Mouse (Mus musculus) adrenal gland, adult 8-10 months (tissue): ENCODE results near the gene H1fx. TPM values are rescaled to one million over a fixed set of nuclear protein-coding genes. Genes with fewer than 3 reads are reported as not detected.
"Not testable (repeated sequence)": the region's sequence is repeated elsewhere in the genome, so short reads cannot be mapped to it uniquely, and the experiment has no call there.

Experiments used
- DNase-seq: peaks from one replicate; pipeline ENCODE4 v3.0.0; 2022
- total RNA-seq, 4 experiments: library from RNA; stranded (reverse); gene quantifications; 2 replicates each; pipeline ENCODE4 v1.2.4; 2022

H1fx gene
- 10 to 100 TPM in 1 of 4 experiments, 1 to 10 TPM in 3; 4.4 to 10.0 (median 7.4) TPM for total RNA-seq

DNA sequence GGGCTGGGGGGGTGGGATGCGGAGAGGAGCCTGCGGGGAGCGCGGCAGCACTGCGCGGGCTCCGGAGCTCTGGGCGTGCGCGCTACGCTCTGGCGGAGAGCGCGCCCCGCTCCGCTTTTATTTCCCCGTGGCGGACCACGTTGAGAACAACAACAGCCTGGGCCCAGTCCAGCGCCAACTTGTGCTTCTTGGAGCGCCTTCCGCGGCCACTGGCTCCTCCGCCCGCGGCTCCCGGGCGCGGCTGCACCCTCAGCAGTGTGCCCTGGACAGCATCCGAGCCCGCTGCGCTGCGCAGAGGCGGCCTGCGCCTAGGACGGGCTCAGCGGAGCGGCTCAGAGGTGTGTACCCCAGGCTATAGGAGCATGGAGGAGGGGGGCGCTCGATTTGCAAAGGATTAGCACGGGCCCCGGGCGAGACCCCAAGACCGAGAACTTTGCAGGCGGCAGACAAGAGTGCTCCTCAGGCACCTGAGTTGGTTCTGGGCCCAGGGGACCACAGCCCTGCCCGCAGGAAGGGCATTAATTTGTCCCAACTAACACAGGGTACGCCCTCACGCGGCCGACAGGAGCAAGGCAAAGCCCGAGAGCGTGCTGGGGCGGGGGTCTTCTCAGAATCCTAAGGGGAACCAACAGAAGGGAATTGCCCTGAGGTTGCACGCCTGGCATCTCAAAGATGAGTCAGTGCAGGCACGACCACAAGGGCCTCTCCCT is at the start of gene H1fx:
Gene H1fx, minus strand, starts transcription at position 91 of the 710 bp plus-strand sequence.
- no peak for DNase-seq

GRCm38 (mm10) chr6:88030432-88030831 is 49.0 kb upstream of the H1fx start:
- no peak for DNase-seq

GRCm38 (mm10) chr6:88027390-88027789 is 46.0 kb upstream of the H1fx start:
- no peak for DNase-seq

DNA sequence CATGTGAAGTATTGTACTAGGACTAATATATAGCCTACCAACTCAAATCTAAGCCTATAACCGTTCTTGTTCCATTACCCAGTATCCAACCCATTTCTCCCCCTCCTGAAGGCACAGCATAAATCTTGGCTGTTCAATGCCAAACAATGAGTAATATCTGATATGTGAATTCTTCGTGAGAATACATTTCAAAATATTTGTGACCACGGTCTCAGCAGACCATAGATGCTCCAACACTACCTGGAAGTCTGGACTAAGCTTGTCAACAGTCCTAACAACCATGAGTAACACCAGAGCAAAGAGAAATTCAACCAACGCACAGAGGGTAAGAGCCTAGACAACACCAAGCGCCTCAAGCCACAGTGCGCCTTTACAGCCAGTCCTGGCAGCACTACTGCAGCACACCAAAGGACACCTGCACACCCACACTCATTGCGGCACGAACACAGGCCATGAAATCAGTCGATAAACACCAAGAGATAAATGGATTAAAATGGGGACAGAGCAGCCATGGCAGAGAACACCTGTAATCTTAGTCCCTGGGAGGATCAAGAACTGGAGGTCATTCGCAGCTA is 42.0 kb upstream of the H1fx start:
- DNase-seq, result no peak

DNA sequence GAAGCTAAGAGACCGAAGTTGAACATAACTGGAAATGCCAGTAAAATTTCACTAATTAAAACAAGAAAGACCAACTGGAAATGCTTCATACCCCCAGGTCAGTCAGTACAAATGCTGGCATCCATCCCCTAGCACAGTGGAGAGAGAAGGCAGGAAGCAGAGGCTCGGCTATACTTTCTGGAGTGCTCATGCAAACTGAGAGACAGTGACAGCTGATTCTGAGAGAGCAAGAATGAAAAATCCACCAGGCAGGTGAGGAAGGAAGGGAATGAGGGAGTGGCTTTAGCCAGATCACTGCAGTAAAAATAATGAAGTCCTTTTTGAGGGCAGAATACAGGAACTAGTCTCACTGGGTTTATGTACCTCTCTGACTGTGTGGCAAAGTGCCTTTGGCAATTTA is 37.7 kb upstream of the H1fx start:
- no peak for DNase-seq

- no peak for DNase-seq
These were observed 36.4 kb upstream of the H1fx start for GRCm38 (mm10) chr6:88017821-88018220.

GRCm38 (mm10) chr6:88015797-88016196 is 34.4 kb upstream of the H1fx start:
- no peak for DNase-seq

DNA sequence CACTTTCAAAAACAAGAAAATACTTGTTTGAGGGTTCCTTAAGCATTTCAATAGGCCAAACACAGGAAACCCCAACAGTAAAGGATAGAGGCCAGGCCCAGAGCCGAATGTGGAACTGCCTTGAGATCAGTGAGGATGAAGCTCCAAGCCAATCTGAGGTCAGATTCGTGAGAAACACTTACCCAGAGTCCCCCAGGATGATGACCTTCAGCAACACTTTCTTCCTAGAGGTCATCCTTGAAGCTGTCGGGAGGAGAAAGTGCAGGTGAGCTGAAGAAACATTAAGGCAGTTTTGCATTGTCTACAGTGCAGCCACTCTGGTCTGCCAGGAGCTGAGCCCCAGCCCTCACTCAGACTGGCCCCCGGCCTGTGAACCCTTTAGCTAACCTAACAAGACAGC is 32.0 kb upstream of the H1fx start:
- DNase-seq, result no peak

DNA sequence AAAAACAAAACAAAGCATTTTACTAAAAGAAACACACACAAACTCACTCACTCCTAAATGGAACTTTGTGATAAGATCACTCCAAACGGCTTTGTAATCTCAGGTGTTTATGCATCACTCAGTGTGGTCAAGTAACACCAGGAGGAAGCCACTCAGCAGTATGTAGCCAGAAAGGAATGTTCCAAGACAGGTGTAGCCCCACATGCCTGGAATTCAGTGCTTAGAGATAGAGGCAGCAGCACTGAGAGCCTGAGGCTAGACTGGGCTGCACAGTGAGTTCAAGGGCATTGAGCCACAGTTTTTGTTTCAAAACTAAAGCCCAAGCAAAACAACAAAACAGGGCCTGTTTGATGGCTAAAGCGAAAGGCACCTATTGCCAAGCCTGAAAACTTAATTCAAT is 31.2 kb upstream of the H1fx start:
- DNase-seq, result no peak

- not testable (repeated sequence) for DNase-seq
These were observed 29.7 kb upstream of the H1fx start for GRCm38 (mm10) chr6:88011106-88011505.

DNA sequence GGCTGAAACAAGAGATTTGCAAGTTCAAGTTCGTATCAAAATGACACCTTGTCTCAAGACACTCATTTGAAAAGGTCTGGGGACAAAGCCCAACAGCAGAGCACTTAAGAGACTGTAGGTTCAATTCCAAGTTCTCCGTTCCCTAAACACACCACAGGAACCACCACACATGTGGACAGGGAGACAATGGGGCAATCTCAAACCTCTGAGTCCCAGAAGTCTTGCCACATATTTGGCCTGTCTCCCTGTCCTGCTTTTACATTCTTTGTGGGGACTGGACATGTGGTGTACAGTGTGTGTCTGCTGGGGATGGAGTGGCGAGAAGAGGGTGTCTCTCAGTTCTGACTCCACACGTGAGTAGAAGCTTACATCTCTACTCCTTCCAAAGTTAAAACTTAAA is 27.8 kb upstream of the H1fx start:
- DNase-seq, result no peak

DNA sequence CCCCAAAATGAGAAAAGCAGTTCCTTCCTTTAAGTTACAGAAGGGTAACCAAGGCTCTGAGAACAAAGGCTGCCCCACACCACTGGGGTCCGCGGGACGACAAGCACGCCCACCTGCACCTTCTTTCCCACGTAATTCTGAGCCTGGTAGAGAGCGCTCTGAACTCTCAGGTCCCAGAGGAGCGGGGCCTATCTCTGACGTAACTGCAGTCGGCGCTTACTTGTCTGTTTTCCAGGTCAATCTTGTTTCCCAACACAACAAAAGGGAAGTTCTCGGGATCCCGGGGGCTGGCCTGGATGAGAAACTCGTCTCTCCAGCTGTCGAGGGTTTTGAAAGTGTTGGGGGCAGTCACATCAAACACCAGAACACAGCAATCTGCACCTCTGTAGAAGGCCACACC is 23.3 kb upstream of the H1fx start:
- not testable (repeated sequence) for DNase-seq

DNA sequence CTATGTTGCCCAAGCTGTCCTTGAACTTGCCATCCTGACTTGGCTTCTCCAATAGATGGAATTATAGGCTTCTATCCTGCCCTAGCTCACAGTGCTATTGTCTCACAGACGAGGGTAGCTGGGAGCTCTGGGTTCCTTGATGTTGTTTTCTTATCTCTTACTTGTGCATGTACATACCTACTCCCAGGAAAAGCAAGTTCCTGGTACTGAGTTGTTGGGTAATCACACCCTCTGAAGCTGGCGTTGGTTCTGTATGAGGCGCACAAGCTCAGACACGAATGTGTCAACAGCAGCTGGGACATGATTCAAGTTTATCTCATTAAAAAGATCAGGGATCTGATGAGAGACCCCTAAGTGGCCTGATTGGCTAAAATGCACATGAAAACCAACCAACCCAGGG is 22.0 kb upstream of the H1fx start:
- DNase-seq, result no peak

- DNase-seq, result no peak
These were observed 16.9 kb upstream of the H1fx start for GRCm38 (mm10) chr6:87998358-87998757.

DNA sequence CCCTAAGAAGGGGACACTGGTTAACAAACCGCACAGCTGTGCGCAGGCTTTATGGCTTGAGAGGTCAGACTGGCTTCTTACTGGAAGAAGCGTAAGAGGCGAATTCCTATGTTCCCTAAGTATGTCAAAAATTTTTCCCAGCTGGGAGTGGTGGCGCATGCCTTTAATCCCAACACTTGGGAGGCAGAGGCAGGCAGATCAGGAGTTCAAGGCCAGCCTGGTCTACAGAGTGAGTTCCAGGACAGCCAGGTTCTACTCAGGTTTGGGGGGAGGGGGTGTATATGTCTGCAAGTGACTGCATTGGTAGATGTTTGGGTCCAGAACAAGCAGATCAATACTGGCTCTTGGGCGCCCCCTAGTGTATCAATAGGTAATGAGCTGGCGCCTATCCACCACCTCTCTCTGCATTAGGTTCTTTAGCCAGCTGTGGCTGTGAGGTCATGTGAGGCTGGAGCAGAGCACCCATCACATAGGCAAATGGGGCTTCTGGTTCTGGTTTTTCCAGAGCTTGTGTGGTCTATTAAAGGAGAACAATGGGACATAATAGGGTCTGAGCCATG is 16.3 kb upstream of the H1fx start:
- peak; percentile 62 for DNase-seq

DNA sequence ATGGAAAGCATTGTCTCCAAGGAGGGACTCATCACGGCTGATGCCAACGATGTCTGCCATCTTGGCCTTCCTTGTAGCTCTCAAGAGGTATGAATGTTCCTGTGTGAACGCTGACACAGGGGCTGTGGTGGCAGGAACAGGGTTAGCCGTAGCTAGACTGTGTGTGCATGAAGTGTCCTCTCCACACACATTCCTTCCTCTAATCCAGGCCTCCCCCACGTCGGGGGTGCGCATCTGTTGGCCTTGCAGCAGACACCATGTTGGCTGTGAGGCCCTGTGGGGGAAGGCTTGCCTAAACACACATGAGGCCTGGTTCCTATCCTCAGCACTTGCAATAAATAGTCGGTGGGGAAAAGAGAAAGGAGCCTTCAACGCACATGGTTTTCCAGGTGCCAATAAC is 15.2 kb upstream of the H1fx start:
- no peak for DNase-seq

GRCm38 (mm10) chr6:87995519-87995918 is 14.1 kb upstream of the H1fx start:
- DNase-seq, result no peak

- DNase-seq, result no peak
These were observed 12.5 kb upstream of the H1fx start for GRCm38 (mm10) chr6:87993790-87994571.

- DNase-seq, result peak; percentile 33
These were observed 11.3 kb upstream of the H1fx start for GRCm38 (mm10) chr6:87992733-87993132.

GRCm38 (mm10) chr6:87991886-87992285 is 10.4 kb upstream of the H1fx start:
- no peak for DNase-seq

- DNase-seq, result no peak
These were observed 9.8 kb upstream of the H1fx start for GRCm38 (mm10) chr6:87991216-87991615.

- DNase-seq, result no peak
These were observed 1.1 kb upstream of the H1fx start for GRCm38 (mm10) chr6:87982506-87982905.

DNA sequence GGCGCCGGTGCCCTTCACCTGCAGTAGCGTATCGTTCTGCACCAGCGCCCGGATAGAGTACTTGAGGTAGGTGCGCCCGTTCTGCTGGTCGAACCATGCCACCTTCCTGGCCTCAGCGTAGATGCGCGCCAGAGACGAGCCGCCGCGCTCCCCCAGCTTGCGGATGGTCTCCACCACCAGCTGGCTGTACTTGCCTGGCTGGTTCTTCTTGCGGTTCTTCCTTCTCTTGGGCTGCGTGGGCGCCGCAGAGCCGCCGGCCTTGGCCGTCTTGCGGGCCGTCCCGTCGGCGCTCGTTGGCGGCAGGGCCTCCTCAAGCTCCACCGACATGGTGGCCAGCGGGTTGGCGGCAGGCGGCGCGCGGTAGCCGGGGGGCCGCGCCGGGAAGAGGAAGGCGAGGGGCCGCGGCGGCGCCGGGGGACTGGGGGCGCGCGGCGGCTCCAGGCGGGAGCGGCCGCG is 379 bp downstream of the H1fx start:
- DNase-seq, result no peak
